13 mouse cellular contexts compared by ENCODE assay signal in the genomic region with DNA sequence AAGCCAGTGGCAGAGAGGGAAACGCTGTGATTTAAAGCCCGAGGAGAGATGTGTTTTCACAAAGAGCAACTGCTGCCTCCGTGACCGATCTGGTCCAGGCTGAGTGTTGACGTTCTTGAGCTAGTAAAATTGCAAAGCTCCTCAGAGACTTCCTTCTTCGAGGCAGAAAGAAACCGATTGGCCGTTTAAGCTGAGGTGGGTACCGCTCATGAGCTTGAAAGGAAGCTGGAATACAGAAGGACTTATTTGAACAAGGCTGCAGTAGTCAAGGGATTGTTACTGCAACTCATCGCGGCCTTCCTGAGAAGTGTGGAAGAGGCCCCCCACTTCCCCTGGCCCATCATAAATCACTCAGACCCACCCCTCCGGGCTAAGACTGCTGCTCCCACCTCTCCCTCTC.
DNase-seq lines count a peak whose midpoint lies in the region; ATAC-seq and TF ChIP-seq lines count a peak whose summit lies in the region.
"Had no signal": no experiment of that assay in that cellular context is flagged by ENCODE, and none has a peak within 500 bp of the region (broad histone marks: within the 10 kb centered on the region; RNA-seq: fewer than 3 reads in every experiment).

No protein-coding gene starts in this region.

- no peaks in the 10 kb centered on the region for H3K27me3 ChIP-seq in lung, embryonic 14.5 days (ENCODE audit: insufficient read depth, low read length)
- no peaks in the 10 kb centered on the region for H3K27me3 ChIP-seq in limb, embryonic 11.5 days (ENCODE audit: control insufficient read depth, insufficient read depth, low read length)
- no peaks in the 10 kb centered on the region for H3K27me3 ChIP-seq in stomach, embryonic 14.5 days (ENCODE audit: control insufficient read depth, insufficient read depth, low read length)
- no peaks in the 10 kb centered on the region for H3K27me3 ChIP-seq in forebrain, embryonic 11.5 days (ENCODE audit: control insufficient read depth, insufficient read depth, low read length)
- H3K27me3 ChIP-seq in midbrain, postnatal 0 days (ENCODE audit: insufficient read depth, low read length), result no peaks in the 10 kb centered on the region

- no peak overlapping the region for H3K27ac ChIP-seq in lung, embryonic 14.5 days (ENCODE audit: low read depth)
- H3K27ac ChIP-seq in limb, embryonic 11.5 days (replicated peaks; ENCODE audit: low read depth, low read length), result no peak overlapping the region; the same call in 1 of the 2 replicates
- H3K27ac ChIP-seq in stomach, embryonic 14.5 days (ENCODE audit: low read length), result no peak overlapping the region
- no peak overlapping the region for H3K27ac ChIP-seq in forebrain, embryonic 11.5 days (ENCODE audit: low read depth, low read length)
- no peak overlapping the region for H3K27ac ChIP-seq in midbrain, postnatal 0 days (ENCODE audit: low read depth, low read length)
- H3K27ac ChIP-seq: heart, adult 2 months; midbrain, embryonic 10.5 days had no signal

- H3K36me3 ChIP-seq in lung, embryonic 14.5 days (ENCODE audit: insufficient read depth), result no peaks in the 10 kb centered on the region
- H3K36me3 ChIP-seq in limb, embryonic 11.5 days (ENCODE audit: control insufficient read depth, insufficient read depth, low read length), result no peaks in the 10 kb centered on the region
- H3K36me3 ChIP-seq in stomach, embryonic 14.5 days (ENCODE audit: control insufficient read depth, insufficient read depth, low read length), result no peaks in the 10 kb centered on the region
- H3K36me3 ChIP-seq in forebrain, embryonic 11.5 days (ENCODE audit: control insufficient read depth, insufficient read depth, low read length), result no peaks in the 10 kb centered on the region
- H3K36me3 ChIP-seq in midbrain, postnatal 0 days (ENCODE audit: insufficient read depth, low read length), result no peaks in the 10 kb centered on the region
- H3K36me3 ChIP-seq: midbrain, embryonic 10.5 days had no signal

- H3K4me3 ChIP-seq in lung, embryonic 14.5 days (ENCODE audit: low read depth, low read length), result no peak overlapping the region; the same call in 1 of the 2 replicates
- no peak overlapping the region for H3K4me3 ChIP-seq in limb, embryonic 11.5 days (ENCODE audit: low read depth, low read length)
- no peak overlapping the region for H3K4me3 ChIP-seq in stomach, embryonic 14.5 days (ENCODE audit: low read depth, low read length)
- no peak overlapping the region for H3K4me3 ChIP-seq in forebrain, embryonic 11.5 days (ENCODE audit: low read depth, low read length)
- no peak overlapping the region for H3K4me3 ChIP-seq in midbrain, postnatal 0 days (ENCODE audit: low read depth, low read length)
- H3K4me3 ChIP-seq: heart, adult 2 months; midbrain, embryonic 10.5 days had no signal

- ATAC-seq in lung, embryonic 14.5 days (ENCODE audit: insufficient read depth), result no peak
- ATAC-seq in limb, embryonic 11.5 days (ENCODE audit: insufficient number of reproducible peaks, low FRiP score, low TSS enrichment, low read depth), result no peak
- ATAC-seq in stomach, embryonic 14.5 days (ENCODE audit: insufficient number of reproducible peaks, insufficient read depth, low FRiP score, low read depth), result no peak
- ATAC-seq in forebrain, embryonic 11.5 days (replicated peaks; ENCODE audit: low FRiP score), result no peak
- no peak for ATAC-seq in midbrain, postnatal 0 days (ENCODE audit: low FRiP score)
- ATAC-seq: liver, postnatal 0 days had no signal

- peak overlapping the region; percentile 16; the same call in 1 of the 2 replicates for H3K9ac ChIP-seq in lung, embryonic 14.5 days
- peak overlapping the region; percentile 24; the same call in 1 of the 2 replicates for H3K9ac ChIP-seq in limb, embryonic 11.5 days (ENCODE audit: low read length)
- H3K9ac ChIP-seq in stomach, embryonic 14.5 days (replicated peaks; ENCODE audit: low read depth, low read length), result no peak overlapping the region
- H3K9ac ChIP-seq in forebrain, embryonic 11.5 days (ENCODE audit: low read length), result no peak overlapping the region
- no peak overlapping the region for H3K9ac ChIP-seq in midbrain, postnatal 0 days (replicated peaks; ENCODE audit: low read length, poor library complexity, severe bottlenecking)
- H3K9ac ChIP-seq: liver, postnatal 0 days had no signal

- no peaks in the 10 kb centered on the region; the same call in 1 of the 2 replicates for H3K4me1 ChIP-seq in lung, embryonic 14.5 days (ENCODE audit: insufficient read depth)
- H3K4me1 ChIP-seq in limb, embryonic 11.5 days (ENCODE audit: control insufficient read depth, insufficient read depth, low read length), result peaks cover 12% of the 10 kb centered on the region; the same call in 1 of the 2 replicates
- 0 out of 2 replicates have a peak, but pooled peaks cover 7% of the 10 kb centered on the region for H3K4me1 ChIP-seq in stomach, embryonic 14.5 days (ENCODE audit: control insufficient read depth, insufficient read depth, low read length)
- H3K4me1 ChIP-seq in forebrain, embryonic 11.5 days (replicated peaks; ENCODE audit: control insufficient read depth, insufficient read depth, low read length), result no peaks in the 10 kb centered on the region; the same call in 1 of the 2 replicates
- H3K4me1 ChIP-seq in midbrain, postnatal 0 days (ENCODE audit: insufficient read depth, low read length), result no peaks in the 10 kb centered on the region

- 36% methylated on average over 12 of the region's 12 CpGs for whole genome bisulfite sequencing in lung, embryonic 14.5 days
- WGBS in limb, embryonic 11.5 days, result 27% methylated on average over 12 of the region's 12 CpGs
- WGBS in stomach, embryonic 14.5 days, result 35% methylated on average over 12 of the region's 12 CpGs
- 89% methylated on average over 12 of the region's 12 CpGs for WGBS in forebrain, embryonic 11.5 days
- WGBS in midbrain, postnatal 0 days, result 80% methylated on average over 12 of the region's 12 CpGs

- H3K4me2 ChIP-seq in lung, embryonic 14.5 days, result peak overlapping the region; percentile 42
- peak overlapping the region; percentile 30 for H3K4me2 ChIP-seq in limb, embryonic 11.5 days (ENCODE audit: low read depth, severe bottlenecking)
- H3K4me2 ChIP-seq in stomach, embryonic 14.5 days (replicated peaks; ENCODE audit: low read depth, low read length), result peak overlapping the region; percentile 30
- no peak overlapping the region for H3K4me2 ChIP-seq in forebrain, embryonic 11.5 days (ENCODE audit: low read depth, low read length, severe bottlenecking)
- no peak overlapping the region for H3K4me2 ChIP-seq in midbrain, postnatal 0 days (ENCODE audit: low read depth, low read length, poor library complexity, severe bottlenecking)

- DNase-seq in embryo, embryonic 10 days (ENCODE audit: low spot score), result peak; percentile 34
- DNase-seq in embryo, embryonic 9.5 days (ENCODE audit: extremely low spot score), result no peak
- peak; percentile 28 for DNase-seq in lung, embryonic 14.5 days
- no peak for DNase-seq in lung, postnatal 10 days
- DNase-seq in limb, embryonic 11.5 days (ENCODE audit: low spot score), result peak; percentile 62
- DNase-seq in forebrain, embryonic 11.5 days (ENCODE audit: low spot score), result no peak
- DNase-seq in midbrain, postnatal 0 days (ENCODE audit: low spot score), result no peak
- DNase-seq: cerebellum, adult 18-20 months; heart, adult 2 months; heart, postnatal 36 days; liver, postnatal 0 days had no signal

- no peak for TF ChIP-seq CTCF in lung, embryonic 14.5 days (IDR thresholded peaks at IDR 0.05; ENCODE audit: low read depth)
- TF ChIP-seq CTCF in midbrain, postnatal 0 days (IDR thresholded peaks at IDR 0.05), result no peak

- H3K9me3 ChIP-seq in lung, embryonic 14.5 days (ENCODE audit: low read depth, low read length), result no peaks in the 10 kb centered on the region
- H3K9me3 ChIP-seq in limb, embryonic 11.5 days (ENCODE audit: control insufficient read depth, low read length), result no peaks in the 10 kb centered on the region
- no peaks in the 10 kb centered on the region for H3K9me3 ChIP-seq in stomach, embryonic 14.5 days (ENCODE audit: control insufficient read depth, low read depth, low read length)
- no peaks in the 10 kb centered on the region for H3K9me3 ChIP-seq in forebrain, embryonic 11.5 days (ENCODE audit: control insufficient read depth, low read length)
- H3K9me3 ChIP-seq in midbrain, postnatal 0 days (ENCODE audit: low read length), result no peaks in the 10 kb centered on the region
- H3K9me3 ChIP-seq: midbrain, embryonic 10.5 days had no signal

Comparison
In these comparisons a context has a peak if more than half of its experiments do, and no peak if none do; other contexts are left out.
1. DNase-seq: peak in embryo, embryonic 10 days (single experiment), lung, embryonic 14.5 days (single experiment) and limb, embryonic 11.5 days (single experiment); none in embryo, embryonic 9.5 days (single experiment), lung, postnatal 10 days (single experiment), forebrain, embryonic 11.5 days (single experiment) and midbrain, postnatal 0 days (single experiment).
2. H3K4me2 ChIP-seq: peak in lung, embryonic 14.5 days (single experiment), limb, embryonic 11.5 days (single experiment) and stomach, embryonic 14.5 days (single experiment); none in forebrain, embryonic 11.5 days (single experiment) and midbrain, postnatal 0 days (single experiment).
3. H3K9ac ChIP-seq: peak in lung, embryonic 14.5 days (single experiment) and limb, embryonic 11.5 days (single experiment); none in stomach, embryonic 14.5 days (single experiment), forebrain, embryonic 11.5 days (single experiment) and midbrain, postnatal 0 days (single experiment).